Mouse (Mus musculus) testis, adult 2 months (tissue): ENCODE measurements around the gene Sgk2.

Experiments used
- CTCF ChIP-seq: fragments of 200-500 bp; IDR thresholded peaks from 2 replicates; pipeline ENCODE4 v1.5.1; 2012; ENCODE audit warnings: low read depth, mild to moderate bottlenecking, inconsistent platforms, low read length, moderate library complexity; ENCODE audit not compliant: control insufficient read depth, insufficient read depth, insufficient replicate concordance
- POLR2A ChIP-seq: fragments of 200-500 bp; IDR thresholded peaks from 2 replicates; pipeline ENCODE4 v1.6.1; 2012; ENCODE audit warnings: low read depth, mild to moderate bottlenecking, inconsistent platforms, low read length, moderate library complexity; ENCODE audit not compliant: control insufficient read depth

DNA sequence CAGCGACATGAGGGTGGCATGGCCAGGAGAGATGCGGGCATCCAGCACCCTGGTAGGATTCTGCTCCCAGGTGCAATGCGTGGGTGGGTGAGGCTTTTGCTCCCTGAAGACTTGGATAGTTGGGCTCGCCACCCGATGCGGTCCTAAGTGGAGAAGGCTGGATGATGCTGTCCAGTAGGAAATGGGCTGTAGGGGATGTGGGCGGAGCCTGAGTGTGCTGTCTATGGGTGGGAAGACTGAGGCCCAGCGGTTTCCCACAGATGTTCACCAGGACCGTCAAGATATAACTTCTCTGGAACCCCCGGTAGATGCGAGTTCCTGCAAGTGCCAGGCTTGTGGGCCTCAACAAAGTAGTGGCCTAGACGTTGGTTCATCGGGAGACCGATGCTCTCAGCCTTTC, 38.9 kb upstream of the Sgk2 start:
- peak; percentile 7; the same call in 1 of the 2 replicates for TF ChIP-seq POLR2A
- no peak for TF ChIP-seq CTCF
